Mouse (Mus musculus) thymus, adult 2 months (tissue): ENCODE measurements at regions not wholly inside any gene's neighbourhood (a gene's known extent, or its start where the extent isn't known, plus 50 kb on each side); places are given as distances from the start of the nearest gene placed in this dataset.

ENCODE experiments used
- DNase-seq: peaks from one replicate; pipeline ENCODE4 v3.0.0; 2021
- H3K27ac ChIP-seq: fragments of 200-500 bp; 2 replicates; pipeline ENCODE4 v1.5.1; 2012; ENCODE audit warnings: low read length, control low read depth; ENCODE audit not compliant: control insufficient read depth, insufficient read depth
- H3K27me3 ChIP-seq: fragments of 200-500 bp; 2 replicates; pipeline ENCODE4 v1.6.1; 2012; ENCODE audit warnings: mild to moderate bottlenecking, low read length, moderate library complexity, mixed read lengths; ENCODE audit not compliant: control insufficient read depth, insufficient read depth
- H3K36me3 ChIP-seq: fragments of 200-500 bp; 2 replicates; pipeline ENCODE4 v1.6.1; 2012; ENCODE audit warnings: mild to moderate bottlenecking, low read length, moderate library complexity; ENCODE audit not compliant: control insufficient read depth, insufficient read depth
- H3K4me1 ChIP-seq: fragments of 200-500 bp; replicated peaks from 2 replicates; pipeline ENCODE4 v1.6.1; 2012; ENCODE audit warnings: low read length; ENCODE audit not compliant: control insufficient read depth, insufficient read depth
- H3K4me3 ChIP-seq: fragments of 200-500 bp; 2 replicates; pipeline ENCODE4 v1.5.1; 2012; ENCODE audit warnings: mild to moderate bottlenecking, low read length, control low read depth, moderate library complexity; ENCODE audit not compliant: control insufficient read depth, insufficient read depth
- CTCF ChIP-seq: fragments of 200-500 bp; IDR thresholded peaks from 2 replicates; pipeline ENCODE4 v1.5.1; 2012; ENCODE audit warnings: mild to moderate bottlenecking, control low read depth, low read length, moderate library complexity, borderline replicate concordance; ENCODE audit not compliant: control insufficient read depth, poor library complexity, insufficient read depth; ENCODE audit errors: extremely low read depth
- POLR2A ChIP-seq: fragments of 200-500 bp; IDR thresholded peaks from 2 replicates; pipeline ENCODE4 v1.6.1; 2012; ENCODE audit warnings: mild to moderate bottlenecking, low read length, control low read depth, moderate library complexity; ENCODE audit not compliant: control insufficient read depth, poor library complexity, insufficient read depth; ENCODE audit errors: extremely low read depth
- WGBS: fragments of 180-500 bp; shearing (Covaris S2); methylation state at CpG from one replicate; pipeline ENCODE4 v1.1.7; 2018; 5-methylcytosine and 5-hydroxymethylcytosine counted together

- no peak for DNase-seq
- WGBS = 92% methylated on average over 5 of the region's 5 CpGs
- H3K27ac ChIP-seq = no peak overlapping the region
- H3K4me3 ChIP-seq = no peak overlapping the region
- no peaks in the 10 kb centered on the region for H3K4me1 ChIP-seq
- TF ChIP-seq POLR2A = no peak
- no peak for TF ChIP-seq CTCF
- H3K36me3 ChIP-seq = no peaks in the 10 kb centered on the region
- H3K27me3 ChIP-seq = no peaks in the 10 kb centered on the region
Measured at GRCm38 (mm10) chr1:64317032-64317636, 195.1 kb upstream of the Klf7 start.

DNA sequence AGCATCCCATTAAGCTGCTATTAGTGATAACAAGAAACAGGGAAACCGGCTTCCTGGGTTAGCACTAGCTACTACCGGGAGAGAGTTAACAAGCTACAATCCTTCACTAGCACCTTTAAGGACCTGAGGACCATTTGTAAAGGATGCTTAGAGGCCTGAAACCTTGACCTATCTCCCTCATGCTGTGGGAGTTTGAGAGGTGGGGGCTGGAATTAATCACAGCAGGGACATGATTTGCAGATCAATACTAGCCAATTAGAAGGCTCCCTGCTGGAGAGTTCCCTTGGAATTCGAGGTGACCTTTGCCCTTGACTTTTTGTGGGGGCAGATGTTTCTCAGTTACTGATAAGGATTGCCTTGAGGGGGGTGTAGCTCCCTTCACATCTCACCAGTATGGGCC is 189.3 kb upstream of the Klf7 start:
- DNase-seq = no peak
- Histone ChIP-seq H3K36me3 (no peaks in the 10 kb centered on the region), H3K4me3 (no peak overlapping the region), H3K4me1 (peaks cover 9% of the 10 kb centered on the region), H3K27ac (no peak overlapping the region), H3K27me3 (no peaks in the 10 kb centered on the region)
- WGBS = 74% methylated on average over 3 of the region's 3 CpGs
- TF ChIP-seq POLR2A (no peak), CTCF (no peak)

- no peak for TF ChIP-seq POLR2A
- no peak for TF ChIP-seq CTCF
- DNase-seq = no peak
- Histone ChIP-seq H3K4me3 (no peak overlapping the region), H3K36me3 (no peaks in the 10 kb centered on the region), H3K27me3 (no peaks in the 10 kb centered on the region), H3K27ac (no peak overlapping the region), H3K4me1 (peaks cover 15% of the 10 kb centered on the region)
- WGBS = 37% methylated on average over 15 of the region's 15 CpGs
Measured at GRCm38 (mm10) chr1:64308560-64308959, 186.5 kb upstream of the Klf7 start.

GRCm38 (mm10) chr1:64308088-64308487 is 186.0 kb upstream of the Klf7 start:
- no peak for DNase-seq
- no peaks in the 10 kb centered on the region for H3K36me3 ChIP-seq
- WGBS = 56% methylated on average over 10 of the region's 10 CpGs
- H3K27ac ChIP-seq = no peak overlapping the region
- no peak for TF ChIP-seq POLR2A
- TF ChIP-seq CTCF = no peak
- no peak overlapping the region for H3K4me3 ChIP-seq
- H3K4me1 ChIP-seq = peaks cover 15% of the 10 kb centered on the region
- no peaks in the 10 kb centered on the region for H3K27me3 ChIP-seq

- Histone ChIP-seq H3K27ac (peak overlapping the region; percentile 44; the same call in 1 of the 2 replicates), H3K36me3 (no peaks in the 10 kb centered on the region), H3K4me1 (peaks cover 21% of the 10 kb centered on the region), H3K4me3 (no peak overlapping the region), H3K27me3 (no peaks in the 10 kb centered on the region)
- WGBS = 43% methylated on average over 13 of the region's 13 CpGs
- TF ChIP-seq POLR2A (no peak), CTCF (no peak)
- DNase-seq = no peak
Measured at GRCm38 (mm10) chr1:64305427-64306213, 183.5 kb upstream of the Klf7 start.

GRCm38 (mm10) chr1:64302833-64303358 is 180.8 kb upstream of the Klf7 start:
- no peaks in the 10 kb centered on the region for H3K36me3 ChIP-seq
- 3% methylated on average over 10 of the region's 10 CpGs for WGBS
- peaks cover 12% of the 10 kb centered on the region for H3K4me1 ChIP-seq
- peak overlapping the region; percentile 27 for H3K4me3 ChIP-seq
- H3K27ac ChIP-seq = peak overlapping the region; percentile 62
- DNase-seq = peak; percentile 42
- no peaks in the 10 kb centered on the region for H3K27me3 ChIP-seq
- TF ChIP-seq POLR2A = no peak
- no peak for TF ChIP-seq CTCF

- TF ChIP-seq POLR2A (no peak), CTCF (no peak)
- no peak overlapping the region for H3K27ac ChIP-seq
- H3K4me3 ChIP-seq = no peak overlapping the region
- DNase-seq = peak; percentile 4
- H3K36me3 ChIP-seq = no peaks in the 10 kb centered on the region
- no peaks in the 10 kb centered on the region for H3K27me3 ChIP-seq
- H3K4me1 ChIP-seq = peaks cover 12% of the 10 kb centered on the region
- WGBS = 61% methylated on average over 6 of the region's 6 CpGs
Measured at GRCm38 (mm10) chr1:64301530-64302061, 179.5 kb upstream of the Klf7 start.
